Mouse (Mus musculus): ENCODE data around the gene Cdh13.

Cdh13 gene

GRCm38 (mm10) chr8:118452445-118453103, 169.0 kb downstream of the Cdh13 start:
- DNase-seq = no peak

- no peak for DNase-seq
Measured at GRCm38 (mm10) chr8:118455245-118455644, 171.7 kb downstream of the Cdh13 start.

- no peak for DNase-seq
Measured at GRCm38 (mm10) chr8:118465330-118465948, 181.9 kb downstream of the Cdh13 start.

GRCm38 (mm10) chr8:118477587-118477986, 194.1 kb downstream of the Cdh13 start:
- DNase-seq = no peak

GRCm38 (mm10) chr8:118488735-118489134, 205.2 kb downstream of the Cdh13 start:
- no peak for DNase-seq

GRCm38 (mm10) chr8:118502509-118502908, 219.0 kb downstream of the Cdh13 start:
- no peak for DNase-seq

- no peak for DNase-seq
Measured at GRCm38 (mm10) chr8:118509426-118509825, 225.9 kb downstream of the Cdh13 start.

GRCm38 (mm10) chr8:118513259-118513658, 229.7 kb downstream of the Cdh13 start:
- DNase-seq = no peak

GRCm38 (mm10) chr8:118515616-118516015, 232.1 kb downstream of the Cdh13 start:
- no peak for DNase-seq

- no peak for DNase-seq
Measured at GRCm38 (mm10) chr8:118517071-118517470, 233.5 kb downstream of the Cdh13 start.

- DNase-seq = no peak
Measured at GRCm38 (mm10) chr8:118518030-118518741, 234.7 kb downstream of the Cdh13 start.

GRCm38 (mm10) chr8:118518742-118519102, 235.2 kb downstream of the Cdh13 start:
- no peak for DNase-seq

GRCm38 (mm10) chr8:118523922-118524321, 240.4 kb downstream of the Cdh13 start:
- DNase-seq = no peak

GRCm38 (mm10) chr8:118538816-118539558, 255.5 kb downstream of the Cdh13 start:
- DNase-seq = no peak

- no peak for DNase-seq
Measured at GRCm38 (mm10) chr8:118539559-118539819, 256.0 kb downstream of the Cdh13 start.

- DNase-seq = no peak
Measured at GRCm38 (mm10) chr8:118539941-118540340, 256.4 kb downstream of the Cdh13 start.

- DNase-seq = no peak
Measured at GRCm38 (mm10) chr8:118552397-118552796, 268.9 kb downstream of the Cdh13 start.

- DNase-seq = no peak
Measured at GRCm38 (mm10) chr8:118552842-118553241, 269.3 kb downstream of the Cdh13 start.

GRCm38 (mm10) chr8:118564024-118564423, 280.5 kb downstream of the Cdh13 start:
- no peak for DNase-seq

- no peak for DNase-seq
Measured at GRCm38 (mm10) chr8:118565186-118565585, 281.7 kb downstream of the Cdh13 start.

GRCm38 (mm10) chr8:118565887-118566747, 282.6 kb downstream of the Cdh13 start:
- DNase-seq = peak; percentile 18

- DNase-seq = no peak
Measured at GRCm38 (mm10) chr8:118569366-118569765, 285.8 kb downstream of the Cdh13 start.

GRCm38 (mm10) chr8:118581256-118581655, 297.7 kb downstream of the Cdh13 start:
- DNase-seq = no peak
